Mouse (Mus musculus) urinary bladder, postnatal 10 days (tissue): Measurements from ENCODE around the gene Cotl1.

Experiments used
- DNase-seq: peaks from one replicate; pipeline ENCODE4 v3.0.0; 2022; ENCODE audit warnings: low spot score

Gene Cotl1

GRCm38 (mm10) chr8:119838100-119838982 lies 2.0 kb downstream of the Cotl1 start:
- DNase-seq, result no peak

DNA sequence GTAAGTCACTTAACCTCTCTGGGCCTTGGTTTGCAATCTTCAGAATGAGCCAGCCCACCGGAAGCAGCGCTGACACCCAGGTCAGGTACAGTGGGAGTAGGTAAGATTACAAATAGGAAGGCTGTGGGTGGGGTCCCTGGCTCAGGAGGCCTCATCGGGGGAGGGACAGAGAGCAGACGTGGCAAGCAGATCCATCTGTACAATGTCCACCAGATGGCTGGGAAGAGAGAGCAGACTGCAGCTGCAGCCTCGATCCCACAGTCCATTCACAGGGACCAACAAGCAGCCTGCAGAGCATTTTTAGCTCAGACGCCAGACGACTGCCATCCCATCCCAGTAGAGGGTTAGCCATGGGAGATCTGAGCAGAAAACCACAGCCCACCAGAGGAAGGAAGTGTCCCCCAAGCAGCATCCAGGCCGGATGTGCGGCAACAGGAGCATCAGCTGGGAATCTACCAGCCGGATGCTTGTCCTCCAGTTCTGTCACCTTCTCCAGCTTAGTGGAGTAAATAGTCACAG lies 2.7 kb downstream of the Cotl1 start:
- DNase-seq, result no peak

DNA sequence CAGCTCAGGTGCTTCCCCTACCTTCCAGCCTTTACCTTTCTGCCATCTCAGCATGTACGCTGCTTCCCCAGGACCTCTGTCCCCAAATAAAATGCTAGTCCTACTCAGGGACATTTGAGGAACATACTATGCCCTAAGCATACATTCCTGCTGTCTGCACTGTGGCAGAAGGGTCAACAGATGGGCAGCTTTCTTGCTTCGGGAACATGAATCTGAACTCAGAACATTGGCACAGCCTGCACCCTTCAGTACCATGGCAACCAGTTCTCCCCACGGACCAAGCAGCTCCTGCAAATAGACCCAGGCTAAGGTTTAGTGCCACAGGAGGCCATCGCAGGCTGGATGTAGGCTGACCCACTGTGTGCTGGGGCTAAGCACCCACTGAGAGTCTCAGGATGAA lies 3.5 kb downstream of the Cotl1 start:
- no peak for DNase-seq

GRCm38 (mm10) chr8:119835270-119835669 lies 5.1 kb downstream of the Cotl1 start:
- DNase-seq, result no peak

GRCm38 (mm10) chr8:119834676-119835075 lies 5.7 kb downstream of the Cotl1 start:
- DNase-seq, result no peak

DNA sequence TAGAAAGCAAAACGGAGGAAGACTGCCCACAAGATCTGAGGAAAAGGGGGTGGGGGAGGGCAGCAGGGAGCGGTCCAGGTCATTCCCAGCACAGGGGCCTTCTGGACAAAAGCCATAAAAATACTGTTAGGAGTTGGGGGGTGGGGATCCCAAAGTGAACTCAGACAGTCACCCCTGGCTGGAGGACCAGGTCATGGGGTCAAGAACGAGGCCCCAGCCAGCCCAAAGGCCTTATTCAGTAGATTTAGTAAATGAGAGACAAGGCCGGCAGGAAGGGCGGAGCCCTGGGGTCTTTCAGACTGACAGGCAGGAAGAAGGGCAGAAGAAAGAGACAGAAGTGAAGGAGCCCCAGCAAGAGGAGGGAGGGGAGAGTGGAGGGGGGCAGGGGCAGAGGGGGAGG lies 7.4 kb downstream of the Cotl1 start:
- DNase-seq, result no peak

DNA sequence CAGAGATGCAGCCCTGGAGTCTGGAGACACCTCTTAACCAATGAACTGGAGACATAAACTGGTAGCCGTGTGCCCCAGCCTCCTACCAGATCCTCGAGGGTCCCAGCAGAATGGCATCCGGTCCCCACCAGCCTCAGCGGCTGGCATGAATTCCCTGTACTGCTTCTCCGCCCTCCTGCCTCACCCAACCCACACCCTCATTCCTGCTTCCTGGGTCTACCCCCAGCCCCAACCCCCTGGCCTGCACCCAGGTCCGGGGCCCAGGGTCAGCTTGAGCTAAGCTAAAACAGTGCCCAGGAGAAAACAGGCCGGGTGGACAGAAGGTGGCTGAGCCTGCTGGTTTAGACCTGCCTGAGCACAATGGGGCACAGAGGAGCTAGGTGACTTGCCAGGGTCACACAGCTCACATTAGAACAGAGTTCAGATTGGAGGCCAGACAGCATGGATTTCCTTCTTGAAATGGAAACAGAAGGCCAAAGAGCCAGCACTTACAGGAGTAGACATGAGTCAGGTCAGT lies 8.2 kb downstream of the Cotl1 start:
- no peak for DNase-seq

DNA sequence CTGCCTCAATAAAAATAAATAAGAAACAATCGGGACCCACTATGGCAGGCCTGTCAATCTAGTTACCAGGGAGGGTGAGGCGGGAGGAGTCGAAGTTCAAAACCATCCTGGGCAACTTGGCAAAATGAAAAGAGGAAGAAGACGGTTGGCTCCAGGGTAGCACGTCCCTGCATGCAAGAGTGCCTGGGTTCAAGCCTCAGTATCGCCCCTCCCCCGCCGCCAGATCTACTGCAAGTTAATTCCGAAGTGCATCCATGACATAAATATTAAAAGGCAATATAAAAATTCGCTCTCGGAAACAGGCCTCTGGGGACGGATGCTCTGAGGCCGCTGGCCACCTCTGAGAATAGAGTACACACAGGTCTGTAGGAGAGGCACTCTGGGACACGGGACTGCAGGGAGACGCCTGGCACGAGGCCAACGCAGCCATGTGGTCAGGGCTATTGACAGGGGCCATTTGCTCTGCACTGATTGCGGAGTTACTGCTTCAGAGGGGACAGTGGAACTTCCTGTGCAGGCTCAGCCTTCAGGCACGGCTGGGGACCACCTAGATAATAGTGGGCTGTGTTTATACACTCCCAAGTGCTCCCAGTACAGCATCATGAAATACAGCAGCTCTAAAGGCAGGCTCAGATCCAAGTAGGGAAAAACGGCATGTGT lies 8.9 kb downstream of the Cotl1 start:
- DNase-seq, result no peak

- no peak for DNase-seq
Measured at GRCm38 (mm10) chr8:119830589-119830988, 9.8 kb downstream of the Cotl1 start.

GRCm38 (mm10) chr8:119829870-119830580 lies 10.3 kb downstream of the Cotl1 start:
- no peak for DNase-seq

DNA sequence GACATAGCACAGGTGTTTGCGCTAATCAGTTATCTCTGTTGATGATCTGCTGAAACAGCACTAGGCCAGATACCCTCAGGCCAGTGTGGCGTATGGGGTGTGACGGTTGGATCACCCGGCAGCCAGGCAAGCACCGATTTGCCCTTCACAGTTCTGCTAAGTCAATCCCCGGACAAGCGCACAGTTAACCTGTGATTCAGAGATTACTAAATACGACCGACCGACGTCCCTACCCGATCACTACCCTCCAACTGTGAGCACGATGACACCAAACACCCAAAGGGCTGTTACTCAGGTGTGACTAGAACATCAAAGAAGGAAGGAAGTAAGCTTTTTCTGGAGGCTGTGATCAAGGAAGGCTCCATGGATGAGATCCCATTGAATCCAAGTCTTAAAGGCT lies 10.9 kb downstream of the Cotl1 start:
- no peak for DNase-seq

DNA sequence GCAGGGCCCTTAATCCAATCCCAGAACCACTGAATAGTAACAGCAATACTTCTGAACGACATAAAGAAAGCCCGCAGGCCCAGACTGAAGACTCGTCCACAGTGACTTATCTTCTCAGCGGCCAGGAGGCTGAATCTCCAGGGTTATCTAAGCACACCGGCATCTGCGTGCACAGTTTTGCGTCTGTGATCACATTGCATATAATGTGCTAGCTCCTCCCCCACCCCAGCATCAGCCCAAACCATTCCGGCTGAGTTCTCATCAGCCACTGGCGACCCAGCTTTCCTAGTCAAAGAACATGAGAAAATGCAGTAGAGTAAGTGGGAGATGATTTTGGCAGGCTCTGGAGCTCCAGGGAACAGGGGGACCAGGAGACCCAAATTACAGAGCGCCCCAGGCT lies 11.3 kb downstream of the Cotl1 start:
- DNase-seq, result no peak

DNA sequence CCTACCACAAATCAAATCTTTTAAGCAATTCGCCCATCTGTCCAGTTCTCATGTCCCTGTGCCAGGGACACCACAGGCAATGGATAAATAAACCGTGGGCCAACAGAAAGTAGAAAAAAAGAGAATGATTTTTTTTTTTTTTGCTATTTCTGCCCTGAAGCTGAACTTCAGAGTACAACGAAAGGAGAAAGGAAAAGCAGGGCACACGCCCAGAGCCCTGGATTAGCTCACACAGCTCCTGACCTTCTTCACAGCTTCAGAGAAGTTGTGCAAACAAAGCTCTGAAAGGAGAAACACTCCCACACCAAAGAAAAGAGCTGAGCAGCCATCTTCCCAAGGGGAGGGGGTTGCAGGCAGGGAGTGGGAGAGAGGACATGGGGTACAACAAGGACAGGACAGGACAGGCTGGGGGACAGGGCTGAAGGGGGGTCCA lies 12.6 kb downstream of the Cotl1 start:
- DNase-seq, result no peak

DNA sequence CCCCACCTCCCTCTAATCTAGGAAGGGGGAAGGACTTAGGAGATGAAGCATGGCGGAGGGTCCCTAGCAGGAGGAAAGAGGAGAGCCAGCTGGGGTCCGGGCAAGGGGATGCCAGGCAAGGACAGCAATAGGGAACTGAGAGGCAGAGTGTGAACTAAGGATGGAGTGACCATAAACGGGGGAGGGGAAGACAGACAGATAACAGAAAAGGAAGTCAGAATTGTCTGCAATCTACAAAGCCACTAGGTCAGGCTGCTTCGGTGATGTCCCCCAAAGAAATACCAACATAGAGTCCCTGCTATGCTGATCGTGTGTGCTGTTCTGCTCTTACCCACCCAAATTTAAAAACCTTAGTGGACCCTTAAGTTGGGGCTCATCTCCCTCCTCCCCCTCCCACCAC lies 13.4 kb downstream of the Cotl1 start:
- no peak for DNase-seq

- DNase-seq, result no peak
Measured at GRCm38 (mm10) chr8:119825950-119826730, 14.2 kb downstream of the Cotl1 start.

- DNase-seq, result no peak
Measured at GRCm38 (mm10) chr8:119824809-119825273, 15.5 kb downstream of the Cotl1 start.

GRCm38 (mm10) chr8:119824100-119824499 lies 16.2 kb downstream of the Cotl1 start:
- no peak for DNase-seq

GRCm38 (mm10) chr8:119823278-119823677 lies 17.1 kb downstream of the Cotl1 start:
- no peak for DNase-seq

GRCm38 (mm10) chr8:119821691-119822090 lies 18.7 kb downstream of the Cotl1 start:
- no peak for DNase-seq

DNA sequence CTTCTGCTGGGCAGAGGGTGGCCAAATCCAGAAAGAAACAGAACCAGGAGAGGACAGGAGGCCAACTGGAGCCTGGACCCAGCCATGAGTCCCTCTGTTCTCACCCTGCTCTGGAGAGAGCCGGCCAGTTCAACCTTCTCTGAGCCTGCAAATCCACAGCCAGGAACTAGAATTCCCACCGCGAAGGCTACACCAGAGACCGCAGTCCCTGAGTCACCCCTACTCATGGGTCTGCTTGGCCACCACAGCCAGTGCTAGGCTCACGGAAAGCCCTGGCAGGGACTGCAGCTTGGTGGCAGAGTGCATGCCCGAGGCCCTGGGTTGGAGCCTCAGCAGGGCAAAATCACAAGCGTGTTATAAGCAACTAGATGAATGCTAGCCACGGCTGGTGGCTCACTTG lies 20.4 kb downstream of the Cotl1 start:
- no peak for DNase-seq

GRCm38 (mm10) chr8:119819316-119819715 lies 21.0 kb downstream of the Cotl1 start:
- DNase-seq, result no peak
